In genomic region chr9:89621750-89622149, GRCm38 (mm10) we compare ENCODE assay signal across 8 mouse cellular contexts. TPM values are rescaled to one million over a fixed set of nuclear protein-coding genes. Genes with fewer than 3 reads are reported as not detected.
DNase-seq lines count a peak whose midpoint lies in the region; ATAC-seq and TF ChIP-seq lines count a peak whose summit lies in the region.
"Had no signal": no experiment of that assay in that cellular context is flagged by ENCODE, and none has a peak within 500 bp of the region (broad histone marks: within the 10 kb centered on the region; RNA-seq: fewer than 3 reads in every experiment).

No protein-coding gene starts in this region.

- DNase-seq in stomach, postnatal 0 days (ENCODE audit: low spot score): no peak
- DNase-seq in limb, embryonic 11.5 days (ENCODE audit: low spot score): peak; percentile 31
- no peak for DNase-seq in spleen, postnatal 10 days (ENCODE audit: low spot score in 2 of 2)

- no peaks in the 10 kb centered on the region for H3K36me3 ChIP-seq in stomach, embryonic 14.5 days (ENCODE audit: control insufficient read depth, insufficient read depth, low read length)
- no peaks in the 10 kb centered on the region for H3K36me3 ChIP-seq in stomach, postnatal 0 days (ENCODE audit: control insufficient read depth, insufficient read depth, low read length)
- H3K36me3 ChIP-seq in embryonic facial prominence, embryonic 15.5 days: no peaks in the 10 kb centered on the region
- H3K36me3 ChIP-seq in limb, embryonic 11.5 days (ENCODE audit: control insufficient read depth, insufficient read depth, low read length): no peaks in the 10 kb centered on the region

- no peak for TF ChIP-seq CTCF in stomach, postnatal 0 days (IDR thresholded peaks at IDR 0.05; ENCODE audit: low read depth)

- no peak for ATAC-seq in stomach, embryonic 14.5 days (ENCODE audit: insufficient number of reproducible peaks, insufficient read depth, low FRiP score, low read depth)
- no peak for ATAC-seq in stomach, postnatal 0 days (ENCODE audit: low FRiP score, low TSS enrichment)
- no peak for ATAC-seq in embryonic facial prominence, embryonic 15.5 days (ENCODE audit: insufficient number of reproducible peaks, low FRiP score, low TSS enrichment, low read depth)
- no peak for ATAC-seq in limb, embryonic 11.5 days (ENCODE audit: insufficient number of reproducible peaks, low FRiP score, low TSS enrichment, low read depth)
- ATAC-seq in erythroid progenitor cell, adult 5-6 weeks (replicated peaks; ENCODE audit: low FRiP score, poor library complexity, severe bottlenecking): no peak
- ATAC-seq in megakaryocyte-erythroid progenitor cell, adult 5-6 weeks (replicated peaks; ENCODE audit: low FRiP score, low TSS enrichment, poor library complexity, severe bottlenecking): no peak

- peaks cover 13% of the 10 kb centered on the region; the same call in 1 of the 2 replicates for H3K27me3 ChIP-seq in stomach, embryonic 14.5 days (ENCODE audit: control insufficient read depth, insufficient read depth, low read length)
- H3K27me3 ChIP-seq in stomach, postnatal 0 days (ENCODE audit: control insufficient read depth, insufficient read depth, low read length): peaks cover 6% of the 10 kb centered on the region; the same call in 1 of the 2 replicates
- peaks cover 34% of the 10 kb centered on the region for H3K27me3 ChIP-seq in embryonic facial prominence, embryonic 15.5 days
- peaks cover 23% of the 10 kb centered on the region for H3K27me3 ChIP-seq in limb, embryonic 11.5 days (ENCODE audit: control insufficient read depth, insufficient read depth, low read length)

- H3K27ac ChIP-seq in stomach, embryonic 14.5 days (ENCODE audit: low read length): no peak overlapping the region
- no peak overlapping the region for H3K27ac ChIP-seq in stomach, postnatal 0 days (replicated peaks)
- no peak overlapping the region for H3K27ac ChIP-seq in embryonic facial prominence, embryonic 15.5 days (replicated peaks)
- no peak overlapping the region for H3K27ac ChIP-seq in limb, embryonic 11.5 days (replicated peaks; ENCODE audit: low read depth, low read length)

- peak overlapping the region; percentile 37; the same call in 1 of the 2 replicates for H3K4me3 ChIP-seq in stomach, embryonic 14.5 days (ENCODE audit: low read depth, low read length)
- no peak overlapping the region for H3K4me3 ChIP-seq in stomach, postnatal 0 days (ENCODE audit: low read depth, low read length)
- H3K4me3 ChIP-seq in embryonic facial prominence, embryonic 15.5 days (replicated peaks): peak overlapping the region; percentile 43; the same call in 1 of the 2 replicates
- H3K4me3 ChIP-seq in limb, embryonic 11.5 days (ENCODE audit: low read depth, low read length): peak overlapping the region; percentile 41; the same call in 1 of the 2 replicates

- H3K4me1 ChIP-seq in stomach, embryonic 14.5 days (ENCODE audit: control insufficient read depth, insufficient read depth, low read length): no peaks in the 10 kb centered on the region
- peaks cover 7% of the 10 kb centered on the region for H3K4me1 ChIP-seq in stomach, postnatal 0 days (replicated peaks; ENCODE audit: control insufficient read depth, insufficient read depth)
- H3K4me1 ChIP-seq in embryonic facial prominence, embryonic 15.5 days: peaks cover 18% of the 10 kb centered on the region
- 0 out of 2 replicates have a peak, but pooled peaks cover 5% of the 10 kb centered on the region for H3K4me1 ChIP-seq in limb, embryonic 11.5 days (ENCODE audit: control insufficient read depth, insufficient read depth, low read length)

- H3K9ac ChIP-seq in stomach, embryonic 14.5 days (replicated peaks; ENCODE audit: low read depth, low read length): no peak overlapping the region
- no peak overlapping the region for H3K9ac ChIP-seq in stomach, postnatal 0 days (ENCODE audit: low read length)
- no peak overlapping the region for H3K9ac ChIP-seq in embryonic facial prominence, embryonic 15.5 days
- H3K9ac ChIP-seq in limb, embryonic 11.5 days (ENCODE audit: low read length): no peak overlapping the region

- H3K9me3 ChIP-seq in stomach, embryonic 14.5 days (ENCODE audit: control insufficient read depth, low read depth, low read length): no peaks in the 10 kb centered on the region
- no peaks in the 10 kb centered on the region for H3K9me3 ChIP-seq in stomach, postnatal 0 days (ENCODE audit: control insufficient read depth, low read length)
- no peaks in the 10 kb centered on the region for H3K9me3 ChIP-seq in embryonic facial prominence, embryonic 15.5 days (replicated peaks)
- H3K9me3 ChIP-seq in limb, embryonic 11.5 days (ENCODE audit: control insufficient read depth, low read length): no peaks in the 10 kb centered on the region

- H3K4me2 ChIP-seq in stomach, embryonic 14.5 days (replicated peaks; ENCODE audit: low read depth, low read length): no peak overlapping the region
- H3K4me2 ChIP-seq in stomach, postnatal 0 days (replicated peaks; ENCODE audit: low read depth): no peak overlapping the region
- peak overlapping the region; percentile 89 for H3K4me2 ChIP-seq in embryonic facial prominence, embryonic 15.5 days (replicated peaks)
- H3K4me2 ChIP-seq in limb, embryonic 11.5 days (ENCODE audit: low read depth, severe bottlenecking): peak overlapping the region; percentile 93

- WGBS in stomach, embryonic 14.5 days: 5% methylated on average over 11 of the region's 11 CpGs
- 7% methylated on average over 11 of the region's 11 CpGs for WGBS in stomach, postnatal 0 days
- 5% methylated on average over 11 of the region's 11 CpGs for WGBS in embryonic facial prominence, embryonic 15.5 days
- WGBS in limb, embryonic 11.5 days: 2% methylated on average over 11 of the region's 11 CpGs

- no peak for TF ChIP-seq EP300 in stomach, postnatal 0 days (optimal IDR thresholded peaks at IDR 0.05)

RNA-seq across cellular contexts. Expression of gene Minar1, which starts 1.2 kb away (rescaled TPM):
- polyA plus RNA-seq in stomach, embryonic 14.5 days (2014; fragmentation: Nextera tagmentation; extraction: Ambion mirVana): 0.22 TPM in 2 replicates
- polyA plus RNA-seq in stomach, postnatal 0 days (2015; fragmentation: Nextera tagmentation; extraction: Ambion mirVana): 0.04 and 0.05 TPM in 2 replicates
- polyA plus RNA-seq in embryonic facial prominence, embryonic 15.5 days (2015; fragmentation: Nextera tagmentation; extraction: Ambion mirVana): 0.25 and 0.34 TPM in 2 replicates
- polyA plus RNA-seq in limb, embryonic 11.5 days (2014; fragmentation: Nextera tagmentation; extraction: Ambion mirVana): 0.09 and 0.23 TPM in 2 replicates
- total RNA-seq in erythroid progenitor cell, adult 5-6 weeks (2015; ENCODE audit: low replicate concordance): not detected in 2 replicates
- total RNA-seq in erythroid progenitor cell, adult 5-6 weeks (2017; ENCODE audit: low replicate concordance): not detected in 2 replicates
- total RNA-seq in megakaryocyte-erythroid progenitor cell, adult 5-6 weeks (2014; fragmentation: Nextera tagmentation): not detected in 2 replicates
- not detected in 2 replicates for total RNA-seq in megakaryocyte-erythroid progenitor cell, adult 5-6 weeks (2017)
- polyA plus RNA-seq: large intestine, adult 2 months had no signal

Comparison
In these comparisons a context has a peak if more than half of its experiments do, and no peak if none do; other contexts are left out.
1. H3K4me2 ChIP-seq: peak in embryonic facial prominence, embryonic 15.5 days (single experiment) and limb, embryonic 11.5 days (single experiment); none in stomach, embryonic 14.5 days (single experiment) and stomach, postnatal 0 days (single experiment).